Mouse (Mus musculus) adrenal gland, postnatal 14 days (tissue): ENCODE data around the gene Txndc5. TPM values are rescaled to one million over a fixed set of nuclear protein-coding genes. Genes with fewer than 3 reads are reported as not detected.
A peak's percentile ranks its signal among the peaks of the same experiment; 100 is the strongest.

ENCODE experiments used
- DNase-seq: peaks from one replicate; pipeline ENCODE4 v3.0.0; 2021; ENCODE audit warnings: mixed read lengths
- total RNA-seq: library from RNA; stranded (reverse); gene quantifications from 2 replicates; pipeline ENCODE4 v1.2.3, GENCODE M21; 2021

The Txndc5 gene
- total RNA-seq, 1 experiment from 2014 or later: 125 TPM

DNA sequence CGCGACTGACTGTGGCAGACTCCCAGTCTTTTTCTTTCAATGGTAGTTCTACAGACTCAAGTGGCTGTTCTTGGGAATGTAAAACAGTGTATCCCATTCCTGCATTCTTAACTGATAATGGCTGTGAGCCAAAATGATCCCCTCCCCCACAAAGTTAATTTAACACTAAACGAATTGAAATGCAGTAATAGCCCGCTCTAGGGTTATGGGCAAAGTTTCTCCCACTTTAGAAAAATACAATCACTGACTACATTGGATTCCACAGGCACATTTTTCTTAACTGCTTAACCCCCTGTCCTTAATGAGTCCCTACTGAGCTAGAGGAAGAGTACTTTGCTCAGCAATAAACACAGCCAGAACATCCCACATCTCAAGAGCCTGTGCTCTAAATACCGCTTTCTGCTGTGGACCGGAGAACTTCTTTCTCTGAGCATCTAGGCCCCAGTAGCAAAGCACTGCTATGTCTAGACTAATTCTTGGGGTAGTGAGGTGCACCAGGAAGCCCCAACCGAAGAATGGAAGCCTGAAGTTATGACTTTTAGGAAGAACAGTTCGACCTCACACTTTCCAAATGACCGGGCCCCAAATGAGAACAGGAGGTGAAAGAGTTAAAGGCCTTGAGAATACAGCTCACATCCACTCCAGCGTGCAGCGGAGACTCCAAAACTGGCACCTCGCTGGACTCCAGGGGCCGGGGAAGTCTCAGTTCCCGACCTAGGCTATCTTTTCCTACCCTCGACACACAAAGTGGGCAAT is 1.4 kb downstream of the Txndc5 start:
- peak; percentile 29 for DNase-seq

DNA sequence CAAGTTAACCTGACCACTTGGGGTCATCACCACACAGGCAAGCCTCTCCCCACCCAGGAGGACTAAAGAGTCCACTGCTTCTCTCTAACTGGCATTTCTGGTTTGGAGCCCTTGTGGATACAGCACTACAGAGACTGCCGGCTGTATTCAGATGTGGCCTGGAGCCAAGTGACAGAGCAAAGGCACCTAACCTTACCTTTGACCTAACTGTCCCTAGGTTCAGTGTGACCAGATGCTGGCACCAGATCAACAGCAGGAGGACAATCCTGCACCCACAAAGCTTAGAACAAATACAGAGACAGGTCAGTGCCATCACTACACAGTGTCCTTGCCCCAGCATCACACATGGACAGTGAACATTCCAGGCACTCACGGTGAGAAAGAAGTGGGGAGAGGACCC is 2.5 kb downstream of the Txndc5 start:
- DNase-seq: no peak

DNA sequence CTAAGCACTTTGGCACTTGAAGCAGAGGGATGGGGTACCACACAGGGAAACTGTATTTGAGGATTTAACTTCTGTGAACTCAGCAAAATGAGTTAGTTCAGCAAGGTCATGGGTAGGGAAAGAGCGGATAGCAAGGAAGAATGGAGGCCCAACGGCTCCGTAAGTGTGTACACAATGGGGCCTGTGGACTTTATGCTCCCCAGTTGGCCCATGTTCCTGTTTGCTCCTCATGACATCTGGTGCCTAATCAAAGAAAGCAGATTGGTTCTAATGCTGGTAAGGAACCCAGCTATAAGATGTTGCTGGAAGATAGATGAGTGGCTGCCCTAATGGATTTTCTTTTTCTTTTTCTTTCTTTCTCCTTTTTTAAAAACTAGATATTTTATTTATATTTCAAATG is 3.4 kb downstream of the Txndc5 start:
- DNase-seq: no peak

DNA sequence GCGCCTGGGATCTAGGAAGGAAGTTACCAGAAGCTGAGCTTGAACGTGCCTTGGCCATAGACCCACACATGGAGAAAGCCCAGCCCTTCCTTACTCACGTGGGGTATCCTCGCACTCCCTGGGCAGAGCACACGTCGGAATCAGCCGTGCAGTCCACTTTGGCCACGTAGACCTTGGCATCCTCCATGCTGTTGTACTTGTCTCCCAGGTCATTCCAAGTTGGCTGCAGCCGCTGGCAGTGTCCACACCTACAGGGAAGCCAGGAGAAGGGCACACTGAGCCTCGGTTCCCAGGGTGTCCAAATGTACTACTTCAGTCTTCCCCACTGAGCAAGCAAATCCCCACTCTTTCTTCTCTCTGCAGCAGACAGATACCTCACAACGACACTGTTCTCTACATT is 5.4 kb downstream of the Txndc5 start:
- peak; percentile 55 for DNase-seq

DNA sequence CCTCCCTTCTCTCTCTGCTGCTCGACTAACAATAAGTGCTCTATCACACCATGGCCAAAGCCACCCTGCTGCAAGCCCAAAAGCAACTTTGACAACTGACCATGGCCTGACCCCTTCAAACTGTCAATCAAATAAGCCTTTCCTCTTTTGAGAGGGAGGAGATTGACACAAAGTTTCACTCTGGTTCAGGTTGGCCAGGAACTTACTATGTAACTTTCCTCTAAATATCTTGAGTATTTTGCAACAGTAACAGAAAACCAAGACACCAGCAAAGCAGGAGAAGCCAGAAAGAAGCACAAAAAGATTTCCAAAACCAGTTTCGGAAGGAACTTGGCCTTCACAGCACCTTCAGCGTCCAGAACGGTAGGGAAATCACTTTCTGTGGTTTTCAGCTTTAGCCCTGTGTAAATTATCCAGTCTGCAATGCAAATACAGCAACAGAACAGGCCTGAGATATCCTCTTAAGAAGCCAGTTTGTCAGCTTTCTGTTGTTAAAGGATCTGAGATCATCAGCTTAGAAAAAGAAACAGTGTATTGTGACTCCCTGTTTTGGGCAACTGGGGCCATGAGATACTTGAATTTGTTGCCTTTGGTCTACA is 6.5 kb downstream of the Txndc5 start:
- DNase-seq: no peak

DNA sequence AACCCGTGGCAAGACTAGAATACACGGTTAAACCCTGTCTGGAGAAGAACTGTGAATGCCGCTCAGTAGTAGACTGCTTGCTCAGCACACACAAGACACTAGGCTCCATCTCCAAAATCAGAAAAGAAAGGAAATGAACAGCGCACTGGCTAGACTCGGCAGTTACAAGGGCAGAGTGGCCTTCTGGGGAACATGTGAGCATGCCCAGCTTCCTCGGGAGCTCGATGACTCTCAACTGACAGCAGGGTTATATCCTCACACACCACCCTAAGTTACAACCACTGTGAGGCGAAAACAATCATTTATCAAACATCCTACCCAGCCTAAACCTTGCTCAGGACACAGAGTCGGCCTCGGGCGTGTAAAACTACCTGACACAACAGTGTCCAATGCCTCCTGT is 8.3 kb downstream of the Txndc5 start:
- peak; percentile 34 for DNase-seq

DNA sequence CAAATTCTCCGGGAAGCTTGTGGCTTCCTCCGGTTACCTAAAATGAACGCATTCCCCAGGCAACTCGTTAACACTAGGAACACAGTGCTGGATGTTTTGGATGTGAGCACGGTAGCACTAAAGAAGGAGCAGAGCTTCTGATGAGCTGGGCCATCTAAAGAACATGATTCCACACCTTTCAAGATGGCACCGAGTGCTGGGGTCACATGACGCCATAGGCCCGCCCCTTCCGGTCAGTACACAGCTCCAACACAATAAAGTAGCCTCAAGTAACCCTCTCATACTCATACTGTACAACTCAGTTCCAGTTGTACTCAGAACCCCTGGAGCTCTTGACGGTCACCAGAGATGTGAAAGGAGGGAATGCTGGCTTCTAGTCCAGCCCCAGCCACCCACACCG is 12.0 kb downstream of the Txndc5 start:
- no peak for DNase-seq

DNA sequence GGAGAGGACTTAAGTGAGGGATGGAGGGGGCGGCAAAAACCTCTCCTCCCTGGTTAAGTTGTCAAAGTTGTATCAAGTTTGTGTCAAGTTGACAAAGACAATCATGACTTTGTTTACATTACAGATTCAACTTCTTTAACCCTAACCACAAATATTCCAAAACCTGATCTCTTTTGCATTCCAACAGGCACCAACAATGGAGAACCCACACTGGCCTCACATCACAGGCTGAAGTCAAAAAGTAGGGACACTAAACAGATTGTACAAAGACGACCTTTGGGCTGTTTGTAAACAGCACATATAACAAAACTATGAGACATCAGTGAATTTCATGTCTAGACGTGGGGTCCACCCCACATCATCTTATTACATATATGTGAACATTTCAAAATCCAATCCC is 12.8 kb downstream of the Txndc5 start:
- DNase-seq: no peak

DNA sequence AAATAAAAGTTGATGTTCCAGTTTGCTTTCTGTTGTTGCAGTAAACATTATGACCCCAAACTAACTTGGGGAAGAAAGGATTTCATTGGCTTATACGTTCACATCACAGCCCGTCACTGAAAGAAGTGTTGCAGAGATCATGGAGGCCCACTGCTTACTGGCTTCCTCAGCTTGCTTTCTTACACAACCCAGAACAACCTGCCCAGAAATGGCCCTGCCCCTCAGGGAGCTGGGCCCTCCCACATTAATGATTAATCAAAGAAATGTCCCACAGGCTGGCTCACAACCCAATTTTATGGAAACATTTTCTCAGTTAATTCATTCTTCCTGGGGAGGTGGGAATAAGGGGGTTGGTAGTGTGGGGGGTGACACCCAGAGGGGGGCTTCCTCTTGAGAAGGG is 13.2 kb downstream of the Txndc5 start:
- peak; percentile 54 for DNase-seq

DNA sequence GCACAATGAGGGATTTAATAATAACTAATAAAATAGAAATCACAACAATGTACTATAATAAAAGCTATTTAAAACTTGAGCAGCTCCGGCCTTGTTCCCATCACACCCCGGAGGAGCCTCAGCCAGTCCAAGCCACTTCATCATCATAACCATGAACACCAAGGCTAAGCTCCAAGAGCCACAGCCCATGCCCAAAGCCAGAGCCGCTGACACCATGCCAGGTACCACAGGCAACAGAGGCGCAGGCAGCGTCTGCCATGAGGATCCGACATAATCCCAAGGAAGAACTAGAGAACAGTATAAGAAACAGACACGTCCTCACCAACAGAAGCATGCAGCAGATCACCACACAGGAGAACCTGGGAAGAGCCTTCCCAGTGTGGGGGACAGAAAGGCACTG is 14.7 kb downstream of the Txndc5 start:
- DNase-seq: peak; percentile 81

DNA sequence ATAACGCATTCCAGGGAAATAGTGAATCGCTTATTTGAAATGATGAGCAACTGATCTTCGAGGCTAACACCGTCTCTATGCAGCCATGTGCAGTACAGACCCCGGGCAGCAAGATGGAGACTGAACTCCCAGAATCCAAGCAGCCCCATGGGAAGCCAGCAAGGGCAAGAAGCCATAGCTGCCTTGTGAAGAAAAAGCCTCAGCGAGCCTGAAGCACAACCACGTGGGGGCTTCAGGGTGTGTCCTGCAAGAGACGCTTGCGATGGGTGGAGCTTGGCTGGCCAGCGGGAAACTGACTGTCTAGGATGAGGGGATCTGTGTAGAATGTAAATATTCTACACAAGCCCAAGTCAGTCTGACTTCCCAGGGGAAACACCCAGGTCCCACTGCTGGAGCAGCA is 16.6 kb downstream of the Txndc5 start:
- peak; percentile 34 for DNase-seq

DNA sequence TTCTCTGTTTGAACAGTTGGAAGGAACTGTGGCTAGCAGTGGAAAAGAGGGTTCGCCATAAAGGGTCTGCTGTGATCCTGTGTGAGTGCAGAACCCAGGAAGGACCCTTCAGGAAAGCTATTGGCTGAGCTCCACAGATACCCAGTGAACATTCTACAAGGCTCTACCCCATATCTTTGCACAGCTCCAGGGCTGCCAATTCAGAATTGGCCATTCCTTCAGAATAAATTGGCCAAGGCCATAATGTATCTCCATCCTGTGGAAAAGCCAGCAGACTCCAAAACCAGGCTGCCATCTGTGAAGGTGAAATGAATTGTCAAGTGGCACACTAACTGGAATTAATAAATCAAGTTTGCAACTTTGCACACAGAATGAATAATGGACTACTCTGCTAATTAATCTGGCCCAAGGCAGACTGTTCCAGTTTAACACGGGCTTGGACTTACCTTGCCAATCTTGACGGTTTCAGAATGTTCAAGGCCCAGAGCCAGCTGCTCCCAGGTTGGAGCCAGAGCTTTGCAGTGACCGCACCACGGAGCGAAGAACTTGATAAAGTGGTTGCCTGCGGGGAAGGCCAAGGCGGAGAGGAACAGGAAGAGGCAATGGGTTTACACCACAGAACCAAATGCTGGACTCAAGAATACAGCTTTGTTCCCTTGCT is 18.8 kb downstream of the Txndc5 start:
- peak; percentile 27 for DNase-seq

DNA sequence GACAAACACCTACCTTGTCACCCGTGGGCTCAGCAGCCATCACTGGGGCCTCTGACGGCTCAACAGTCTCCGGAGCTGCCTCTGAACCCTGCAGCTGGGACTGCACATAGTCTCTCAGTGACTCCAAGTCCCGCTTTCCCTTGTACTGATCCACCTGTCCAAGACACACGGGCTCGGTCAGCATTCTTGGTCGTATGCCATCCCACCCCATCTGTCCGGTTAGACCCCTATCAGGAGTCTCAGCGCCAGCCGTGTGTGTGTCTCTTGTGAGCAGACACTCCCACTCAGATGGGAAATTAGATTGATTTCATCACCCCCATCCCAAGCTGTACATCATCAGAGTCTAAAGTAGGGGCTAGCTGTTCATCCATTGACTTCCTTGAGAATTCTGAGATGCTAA is 21.7 kb downstream of the Txndc5 start:
- DNase-seq: no peak

DNA sequence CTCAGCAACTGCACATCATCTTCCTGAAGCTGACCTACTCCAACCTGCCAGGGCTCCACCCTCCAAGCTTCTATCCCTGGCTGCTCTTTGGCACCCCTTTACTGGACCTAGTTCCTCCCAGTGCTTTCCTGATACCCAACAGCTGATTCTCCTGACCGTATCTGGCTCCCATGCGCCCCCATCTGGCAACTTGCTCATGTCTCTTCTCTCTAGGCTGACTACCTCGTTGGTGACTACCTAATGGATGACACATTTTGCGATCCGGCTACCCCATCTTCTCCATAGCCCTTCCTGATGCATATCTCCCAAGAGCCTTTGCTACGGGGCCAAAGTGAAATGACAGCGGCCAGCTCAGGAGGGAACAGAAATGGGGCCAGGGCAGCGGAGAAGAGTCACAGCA is 22.3 kb downstream of the Txndc5 start:
- peak; percentile 69 for DNase-seq

DNA sequence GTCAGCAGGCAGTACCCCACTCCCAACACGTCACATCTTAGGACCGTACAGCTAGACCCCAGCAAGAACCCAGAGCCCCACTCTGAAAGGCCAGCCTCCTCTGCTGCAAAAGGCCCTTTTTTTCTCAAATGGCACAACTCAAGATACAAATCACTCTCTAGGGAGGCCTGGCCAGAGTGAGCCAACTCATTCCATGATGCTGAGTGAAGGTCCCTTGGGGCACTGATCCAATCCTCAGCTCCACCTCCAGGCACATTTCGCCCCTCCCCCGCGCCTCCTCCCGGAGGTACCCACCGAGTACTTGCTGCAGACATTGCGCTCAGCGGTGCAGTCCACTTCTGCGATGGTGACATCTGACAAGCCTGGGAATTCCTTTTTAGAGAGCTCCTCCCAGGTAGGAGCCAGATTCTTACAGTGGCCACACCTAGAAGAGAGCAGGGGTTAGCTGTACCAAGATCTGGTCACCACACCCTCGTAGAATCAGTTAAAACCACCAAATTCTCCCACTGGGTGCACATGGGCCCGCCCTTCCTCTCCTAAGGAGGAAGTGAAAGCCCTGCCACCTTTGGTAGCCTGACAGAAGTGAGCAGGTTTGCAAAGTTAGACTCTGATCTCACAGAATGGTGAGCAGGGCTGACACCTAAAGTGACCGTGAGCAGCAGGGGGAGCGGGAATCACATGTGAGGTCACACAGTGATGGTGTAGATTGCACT is 25.3 kb downstream of the Txndc5 start:
- peak; percentile 91 for DNase-seq

DNA sequence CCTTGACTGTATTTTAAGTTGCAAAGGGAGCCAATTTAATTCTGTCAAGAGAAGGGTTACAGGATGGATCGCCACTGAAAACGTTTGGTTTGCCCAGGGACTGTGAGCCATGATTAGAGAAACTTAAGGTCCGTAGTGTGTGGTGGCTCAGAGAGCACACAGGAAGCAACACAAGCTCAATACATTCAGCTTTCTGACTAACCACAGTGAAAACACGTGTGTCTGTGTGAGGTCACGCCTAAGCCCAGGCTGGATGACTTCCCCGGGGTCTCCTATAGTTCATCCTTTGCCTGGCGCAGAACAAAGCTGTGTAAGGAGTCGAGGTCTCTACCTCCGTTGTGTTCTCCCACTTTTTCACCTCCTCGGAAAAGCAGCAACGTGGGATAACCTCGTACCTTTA is 27.3 kb downstream of the Txndc5 start:
- DNase-seq: no peak

DNA sequence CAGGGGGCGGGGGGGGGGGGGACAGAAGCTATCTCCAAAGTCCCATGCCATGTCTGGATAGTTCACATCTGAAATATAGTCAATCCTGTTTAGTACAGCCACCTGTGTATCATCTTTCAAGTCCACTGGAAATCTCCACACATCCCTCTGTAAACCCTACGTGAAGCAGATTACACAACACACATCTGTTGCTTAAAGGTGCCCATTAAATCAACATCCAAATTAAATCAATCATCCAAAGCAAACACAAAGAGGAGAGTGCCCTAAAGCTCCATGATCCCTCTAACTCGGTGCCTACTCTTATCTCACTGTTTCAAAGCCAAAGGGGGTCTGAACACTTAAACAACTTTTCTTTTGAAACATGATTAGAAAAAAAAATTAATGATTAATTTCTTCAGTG is 31.9 kb downstream of the Txndc5 start:
- DNase-seq: no peak

DNA sequence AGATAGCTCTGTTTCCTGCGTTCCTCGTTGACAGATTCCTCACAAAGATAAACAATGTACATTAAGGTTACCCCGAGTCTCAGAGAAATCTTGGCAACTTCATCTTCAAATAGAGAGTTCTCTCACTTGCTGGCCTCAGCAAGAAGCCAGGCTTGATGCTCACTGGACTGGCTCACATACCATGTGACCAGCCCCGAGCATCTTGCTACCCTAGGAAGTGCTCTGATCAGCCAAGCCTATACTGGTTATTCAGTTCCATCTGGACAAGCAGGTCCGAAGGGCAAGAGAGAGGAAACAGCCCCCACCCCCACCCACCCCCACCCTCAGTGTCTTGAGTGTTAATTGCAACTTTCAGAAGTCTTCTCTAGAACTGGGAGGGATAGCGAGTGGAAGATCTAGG is 41.9 kb downstream of the Txndc5 start:
- no peak for DNase-seq

DNA sequence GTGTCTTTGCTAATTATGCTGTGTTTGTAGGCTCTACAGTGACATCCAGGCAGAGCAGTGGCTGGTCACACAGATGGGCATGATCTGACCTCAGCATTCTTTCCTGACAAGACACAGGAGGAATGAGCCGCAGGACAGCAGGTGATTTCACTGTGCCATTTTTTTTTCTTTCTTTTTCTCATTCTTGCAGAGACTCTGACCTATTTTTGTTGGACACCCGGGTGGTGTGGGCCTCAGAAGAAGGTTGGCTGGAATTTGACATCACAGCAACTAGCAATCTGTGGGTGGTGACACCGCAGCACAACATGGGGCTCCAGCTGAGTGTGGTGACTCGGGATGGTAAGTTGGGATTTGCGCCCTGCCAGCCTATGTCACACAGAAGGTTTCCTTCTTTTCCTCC is 43.9 kb downstream of the Txndc5 start:
- no peak for DNase-seq

DNA sequence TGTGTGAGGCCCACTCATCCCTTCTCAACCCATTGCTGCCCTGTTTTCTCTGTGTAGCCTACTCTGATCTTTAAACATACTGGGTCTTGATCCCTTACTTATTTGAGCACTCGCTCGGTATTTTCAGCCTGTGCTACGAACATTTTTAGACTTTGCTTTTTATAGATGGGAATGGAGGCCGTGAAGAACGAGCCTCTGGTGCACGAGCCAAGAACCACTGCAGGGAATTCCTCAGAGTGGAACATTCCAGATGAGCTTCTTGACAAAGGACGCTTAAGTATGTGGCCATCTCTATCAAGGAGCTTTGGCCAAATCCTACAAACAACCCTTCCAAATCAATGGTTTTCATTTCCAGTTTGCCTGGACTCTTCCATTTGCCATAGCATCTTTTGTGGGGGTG is 47.6 kb downstream of the Txndc5 start:
- DNase-seq: no peak

DNA sequence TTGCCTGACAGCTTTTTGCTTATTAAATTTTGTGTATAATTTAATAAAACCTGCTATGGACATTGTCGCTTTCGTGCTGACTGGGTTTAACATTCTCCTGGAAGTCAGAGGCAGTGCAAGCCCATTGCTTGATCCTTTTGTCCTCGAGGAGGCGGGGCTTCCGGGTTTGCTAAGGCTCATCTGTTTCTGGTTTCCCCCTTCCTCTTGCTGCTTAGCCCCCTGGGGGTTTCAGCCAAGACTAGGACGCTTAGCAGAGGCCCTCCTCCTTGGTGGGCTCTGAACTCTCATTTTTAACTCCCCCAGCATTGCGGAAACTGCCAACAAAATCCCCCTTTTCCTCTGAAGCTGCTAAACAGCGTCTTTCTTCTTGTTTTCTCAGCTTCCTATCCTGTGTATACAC is 51.7 kb downstream of the Txndc5 start:
- no peak for DNase-seq

DNA sequence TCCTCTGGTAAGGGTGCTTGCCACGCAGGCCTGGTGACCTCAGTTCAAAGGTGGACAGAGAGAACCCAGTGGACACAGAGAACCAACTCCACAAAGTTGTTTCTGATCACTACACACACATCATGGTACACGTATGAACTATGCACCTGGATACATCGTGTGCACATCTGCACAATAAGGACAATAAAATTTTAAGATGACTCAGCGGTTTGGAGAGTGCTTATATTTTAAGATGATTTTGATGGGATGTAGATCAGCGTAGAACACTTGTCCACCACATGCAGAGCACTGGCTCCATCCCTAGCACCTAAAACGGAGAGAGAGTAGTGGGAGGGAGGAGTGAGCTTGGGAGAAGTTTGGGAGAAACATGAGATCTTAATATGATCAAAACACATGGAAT is 55.1 kb downstream of the Txndc5 start:
- no peak for DNase-seq

DNA sequence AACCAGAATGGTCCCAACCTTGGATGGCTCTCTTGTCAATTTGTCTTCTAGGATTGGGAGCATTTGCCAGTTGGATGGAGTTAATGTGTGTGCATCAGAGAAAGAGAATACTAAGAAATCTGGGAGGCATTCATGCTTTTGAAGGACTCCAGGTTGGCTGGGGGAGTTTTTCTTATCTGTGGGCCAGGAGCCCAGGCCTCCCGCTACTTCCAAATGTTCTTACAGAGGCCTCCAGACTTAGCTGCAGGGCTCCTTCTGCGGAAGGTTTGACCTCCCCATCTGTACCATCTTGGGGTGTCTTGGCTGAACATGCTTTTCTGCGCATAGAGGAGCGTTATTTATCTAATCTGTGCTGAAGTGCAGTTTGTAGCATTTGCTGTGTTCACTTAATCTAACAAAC is 56.0 kb downstream of the Txndc5 start:
- no peak for DNase-seq
